Mouse (Mus musculus) kidney, adult 9 months (tissue): ENCODE results near the gene Tob2.
A peak's percentile ranks its signal among the peaks of the same experiment; 100 is the strongest.

Source experiments
- DNase-seq: peaks from one replicate; pipeline ENCODE4 v3.0.0; 2022

The Tob2 gene

DNA sequence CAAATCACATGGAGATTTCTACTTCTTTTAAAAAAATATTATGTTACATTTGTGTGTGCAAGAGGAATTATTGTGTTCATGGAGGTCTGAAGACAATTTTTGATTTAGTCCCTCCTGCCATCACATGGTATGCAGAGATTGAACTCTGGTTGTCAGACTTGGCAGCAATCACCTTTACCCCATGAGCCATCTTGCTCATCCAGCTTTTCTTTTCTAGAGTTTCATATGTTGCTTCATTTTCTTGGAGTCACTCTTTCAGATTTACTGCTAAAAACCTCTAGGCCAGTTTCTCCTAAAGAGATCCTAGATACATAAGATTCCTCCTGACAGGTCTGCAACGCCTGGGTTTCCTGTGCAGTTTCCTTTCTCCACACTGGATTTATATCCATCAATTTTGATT, 49.0 kb downstream of the Tob2 start:
- no peak for DNase-seq

DNA sequence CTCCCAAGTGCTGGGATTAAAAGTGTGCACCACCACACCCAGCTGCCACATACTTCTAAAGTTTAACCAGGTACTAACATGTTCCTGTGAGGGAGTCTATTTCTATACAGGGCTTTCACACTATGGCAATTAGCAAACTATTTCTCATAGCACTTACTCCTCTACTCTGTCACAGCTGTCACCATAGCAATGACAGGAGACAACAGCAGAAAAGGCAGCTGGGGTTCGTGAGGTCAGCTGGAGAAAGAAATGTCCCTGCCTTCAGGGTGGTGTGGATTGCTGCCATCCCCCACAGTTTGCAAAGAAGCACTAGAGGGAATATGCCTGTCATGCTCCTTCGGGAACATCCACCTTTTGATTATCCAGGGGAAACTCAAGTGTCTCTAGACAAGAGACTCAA, 49.8 kb downstream of the Tob2 start:
- DNase-seq: peak; percentile 33

DNA sequence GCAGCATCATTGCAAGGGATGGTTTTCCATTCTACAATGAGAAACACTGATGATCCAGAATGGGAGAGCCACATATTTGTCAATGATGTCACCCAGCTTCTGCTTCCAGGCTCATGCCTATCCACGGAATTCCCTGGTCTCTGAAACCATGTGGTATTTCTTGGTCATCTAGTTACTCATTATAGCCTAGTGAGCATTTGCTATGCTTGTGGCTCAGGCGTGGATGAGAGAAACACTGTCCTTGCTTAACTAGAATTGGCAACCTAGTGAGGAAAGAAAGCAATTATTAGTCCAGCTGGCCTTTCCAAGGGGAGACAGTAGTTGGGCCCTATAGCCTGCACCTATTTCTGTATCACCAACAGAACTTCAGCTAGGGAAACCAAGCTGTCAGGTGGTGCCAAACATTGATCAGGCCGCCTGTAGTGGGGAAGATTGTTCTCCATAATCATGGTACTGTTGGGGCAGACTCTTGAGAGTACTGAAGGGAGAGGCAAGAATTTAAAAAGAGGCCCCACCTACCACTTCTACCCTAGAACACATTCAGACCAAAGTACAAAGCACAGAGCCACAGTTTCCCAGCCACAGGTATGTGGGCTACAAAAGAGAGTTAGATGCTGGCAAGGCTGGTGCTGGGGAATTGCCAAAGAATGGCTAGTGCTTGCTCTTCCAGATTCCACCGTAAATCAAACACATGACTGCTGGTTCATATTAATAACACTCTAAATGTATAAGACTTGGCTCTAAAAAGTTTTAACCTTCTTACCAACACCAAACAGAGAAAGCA, 51.8 kb downstream of the Tob2 start:
- DNase-seq: peak; percentile 88

DNA sequence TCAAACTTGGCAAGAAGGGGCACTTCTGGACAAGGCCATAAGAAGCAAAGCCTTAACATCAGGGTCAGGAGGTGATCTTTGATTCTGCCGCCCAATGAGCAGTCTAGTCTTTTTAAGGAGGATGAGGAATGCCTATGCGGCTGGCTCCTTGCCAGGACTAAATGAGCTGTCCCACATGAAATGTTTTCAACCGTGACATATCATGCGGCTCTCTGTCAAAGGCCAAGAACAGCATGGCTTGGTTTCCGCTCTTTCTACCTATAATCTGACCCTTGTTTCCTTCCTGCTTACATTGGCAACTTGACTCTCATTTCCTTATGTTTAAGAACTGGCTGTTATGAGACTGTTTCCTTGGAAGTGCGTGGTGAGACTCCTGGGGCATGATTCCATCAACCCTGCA, 53.0 kb downstream of the Tob2 start:
- DNase-seq: peak; percentile 71

DNA sequence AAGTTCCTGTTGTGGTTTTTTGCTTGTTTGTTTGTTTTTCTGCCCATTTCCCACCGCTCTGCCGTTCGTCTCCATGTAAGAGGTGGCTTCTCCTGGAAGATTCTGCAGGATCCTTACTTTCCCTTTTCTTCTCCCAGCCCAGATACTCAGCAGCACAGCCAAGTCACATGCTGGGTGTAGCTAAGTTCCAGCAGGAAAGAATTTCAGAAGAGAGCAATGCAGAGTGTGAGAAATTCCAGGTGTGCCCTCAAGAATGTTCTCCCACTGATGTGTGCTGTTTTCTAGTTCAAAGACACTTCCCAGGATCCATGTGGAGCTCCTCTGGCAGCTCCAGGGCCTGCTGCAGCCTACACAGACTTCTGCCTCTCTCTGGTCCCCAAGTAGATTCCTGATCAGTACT, 53.7 kb downstream of the Tob2 start:
- DNase-seq: no peak

DNA sequence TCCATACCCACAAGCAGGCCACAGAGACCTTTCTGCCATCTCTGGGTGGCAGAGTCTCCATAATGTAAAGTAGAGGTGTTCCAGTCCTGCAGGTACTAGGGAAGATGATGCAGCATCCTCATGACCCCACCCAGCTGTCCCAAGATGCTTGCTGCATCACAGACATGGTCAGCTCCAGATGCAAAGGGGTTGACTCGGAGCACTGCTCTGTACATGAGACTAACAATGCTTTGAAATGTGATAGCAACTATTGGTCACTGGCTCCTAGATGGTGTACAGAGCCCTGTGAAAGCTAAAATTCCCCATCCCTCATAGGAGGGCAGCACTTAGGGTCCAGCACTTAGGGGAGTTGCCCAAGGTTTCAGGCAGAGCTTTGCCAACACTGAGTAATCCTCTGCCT, 54.4 kb downstream of the Tob2 start:
- DNase-seq: no peak

DNA sequence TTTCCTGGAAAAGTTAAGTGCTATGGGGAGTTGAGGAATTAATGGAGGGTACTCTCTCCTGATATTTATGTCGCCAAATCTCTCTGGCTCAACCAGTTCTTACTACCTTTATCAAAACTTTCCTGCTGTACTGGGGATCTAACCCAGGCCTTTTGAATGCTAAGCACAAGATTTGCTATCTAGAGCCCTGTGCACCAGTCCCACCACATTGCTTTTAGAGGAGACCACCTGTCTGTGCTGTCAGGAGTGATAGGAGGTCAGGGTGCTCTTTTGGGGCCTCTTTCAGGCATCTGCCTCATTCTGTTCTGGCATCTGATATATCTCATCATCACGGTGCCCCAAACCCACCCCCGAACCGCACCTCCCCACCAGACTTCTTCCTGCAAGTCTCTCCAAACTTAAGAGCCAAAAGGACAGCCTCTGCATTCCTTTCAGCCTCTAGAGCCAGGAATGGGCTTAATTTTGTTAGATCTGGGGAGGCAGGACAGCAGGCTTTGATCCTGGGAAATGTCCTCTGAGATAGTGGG, 55.1 kb downstream of the Tob2 start:
- no peak for DNase-seq

DNA sequence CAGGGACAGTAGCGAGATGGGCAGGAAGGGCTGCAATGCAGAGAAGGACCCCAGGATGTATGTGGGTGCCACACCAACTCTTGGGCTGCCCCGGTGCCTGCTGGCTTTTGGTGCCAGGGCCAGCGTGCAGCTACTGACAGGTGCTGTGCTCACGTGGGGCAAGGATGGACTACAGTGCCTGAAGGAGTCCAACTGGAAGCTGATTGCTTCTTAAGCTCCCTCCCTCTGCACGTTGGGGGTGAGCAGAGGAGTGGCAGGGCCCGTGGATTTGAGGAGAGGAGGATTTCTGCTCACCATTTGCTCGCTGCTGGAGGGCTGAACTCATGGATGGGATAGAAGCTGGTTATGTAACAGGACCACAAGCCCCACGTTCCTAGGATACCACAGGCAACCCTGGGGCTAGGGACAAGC, 55.6 kb downstream of the Tob2 start:
- DNase-seq: peak; percentile 86

DNA sequence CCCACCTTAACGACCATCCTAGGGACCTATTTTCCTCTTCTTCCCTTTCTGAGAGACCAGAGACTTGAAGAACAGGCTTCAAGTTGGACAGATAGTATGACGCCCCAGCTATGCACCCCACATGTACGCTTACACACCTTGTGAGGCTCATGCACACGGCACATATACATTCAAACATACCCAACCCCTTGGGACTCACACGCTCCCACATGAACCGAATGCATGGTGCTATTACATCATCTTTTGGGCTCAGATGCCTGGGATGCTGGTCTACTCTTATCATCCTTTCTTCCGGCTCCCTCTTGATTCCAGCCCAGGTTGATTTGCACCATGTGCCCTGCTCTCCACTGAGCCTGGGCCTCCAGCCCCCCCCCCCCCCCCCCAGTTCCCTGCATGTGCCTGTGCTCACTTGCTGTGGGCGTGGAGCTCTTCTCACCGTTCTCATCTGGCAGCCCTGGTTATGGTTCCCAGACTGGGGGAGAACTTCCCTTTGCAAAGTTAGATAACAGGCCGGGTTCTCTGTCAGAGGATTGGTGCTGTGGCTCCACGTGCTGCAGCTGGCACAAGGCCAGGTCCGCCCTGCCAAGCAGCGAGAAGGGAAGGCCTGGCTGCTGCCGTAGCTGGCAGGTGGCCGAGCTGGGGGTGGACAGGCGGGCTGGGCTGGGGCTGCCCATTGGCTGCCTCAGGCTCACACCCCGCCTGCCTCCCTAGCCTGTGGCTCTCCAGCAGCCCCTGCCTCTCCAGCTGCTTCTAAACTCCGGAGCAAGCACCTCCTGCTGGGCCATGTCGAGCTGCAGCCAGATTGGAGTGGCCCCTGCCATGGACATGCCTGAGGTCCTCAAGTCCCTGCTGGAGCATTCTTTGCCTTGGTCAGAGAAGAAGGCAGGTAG, 56.4 kb downstream of the Tob2 start, which contains the start of gene Tef:
Tef (plus strand) TSS at position 421 of the 890 bp plus-strand sequence.
- peak; percentile 100 for DNase-seq

DNA sequence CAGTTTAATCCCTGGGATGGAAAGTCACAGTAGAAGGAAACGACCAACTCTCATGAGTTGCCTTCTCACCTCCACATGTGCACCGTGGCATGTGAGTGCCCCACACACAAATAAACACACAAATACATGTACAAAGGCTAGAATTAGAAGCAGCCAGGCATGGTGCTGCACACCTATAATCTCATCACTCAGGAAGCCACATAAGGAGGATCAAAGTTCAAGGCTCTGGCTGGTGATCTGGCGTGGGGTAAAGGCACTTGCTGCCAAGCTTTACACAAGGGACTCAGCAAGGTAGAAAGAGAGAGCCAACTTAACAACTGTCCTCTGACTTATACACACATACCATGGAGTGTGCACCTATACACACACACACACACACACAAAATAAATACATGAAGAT, 58.2 kb downstream of the Tob2 start:
- DNase-seq: peak; percentile 72

DNA sequence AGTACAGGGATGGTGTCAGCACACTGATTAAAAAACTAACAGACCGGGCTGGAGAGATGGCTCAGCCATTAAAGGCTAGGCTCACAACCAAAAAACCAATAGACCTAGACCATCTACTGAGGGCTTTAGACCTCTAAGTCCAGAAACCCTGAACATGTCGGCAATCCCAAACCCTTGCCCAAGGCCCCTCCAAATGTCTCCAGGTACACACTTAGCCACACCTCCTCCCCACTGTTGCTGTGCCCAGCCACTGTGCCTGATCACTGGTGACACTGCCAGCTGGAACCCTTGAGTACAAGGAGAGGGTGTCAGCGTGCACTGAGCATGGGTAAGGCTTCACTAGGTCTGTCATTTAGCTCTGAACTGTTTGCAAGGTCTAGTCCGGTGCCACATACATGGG, 60.2 kb downstream of the Tob2 start:
- DNase-seq: peak; percentile 85
